17 mouse cellular contexts compared by ENCODE assay signal in genomic region chr10:95151012-95151768, GRCm38 (mm10).
DNase-seq lines count a peak whose midpoint lies in the region; ATAC-seq and TF ChIP-seq lines count a peak whose summit lies in the region.
"Had no signal": no experiment of that assay in that cellular context is flagged by ENCODE, and none has a peak within 500 bp of the region (broad histone marks: within the 10 kb centered on the region; RNA-seq: fewer than 3 reads in every experiment).

No protein-coding gene starts in this region.

- TF ChIP-seq EP300 in liver, postnatal 0 days (IDR thresholded peaks at IDR 0.05; ENCODE audit: low read depth) = no peak

- H3K9me3 ChIP-seq in liver, postnatal 0 days (ENCODE audit: low read length) = no peaks in the 10 kb centered on the region
- no peaks in the 10 kb centered on the region for H3K9me3 ChIP-seq in liver, embryonic 11.5 days (ENCODE audit: control insufficient read depth, low read length)
- H3K9me3 ChIP-seq: heart, embryonic 10.5 days; limb, embryonic 12.5 days had no signal

- H3K4me2 ChIP-seq in liver, postnatal 0 days (ENCODE audit: low read depth, low read length) = no peak overlapping the region
- H3K4me2 ChIP-seq in liver, embryonic 11.5 days = no peak overlapping the region
- H3K4me2 ChIP-seq: limb, embryonic 12.5 days had no signal

- no peaks in the 10 kb centered on the region for H3K27me3 ChIP-seq in liver, postnatal 0 days (ENCODE audit: insufficient read depth, low read length)
- no peaks in the 10 kb centered on the region for H3K27me3 ChIP-seq in liver, embryonic 11.5 days (replicated peaks; ENCODE audit: control insufficient read depth, insufficient read depth, low read length)
- H3K27me3 ChIP-seq: limb, embryonic 12.5 days had no signal

- H3K4me3 ChIP-seq in liver, postnatal 0 days (ENCODE audit: low read depth, low read length) = no peak overlapping the region
- H3K4me3 ChIP-seq in liver, embryonic 11.5 days (ENCODE audit: low read depth, low read length) = no peak overlapping the region
- no peak overlapping the region for H3K4me3 ChIP-seq in bone marrow macrophage, adult 2 months (ENCODE audit: insufficient read depth, low read length)
- H3K4me3 ChIP-seq in layer of hippocampus, adult 2 months = no peak overlapping the region
- H3K4me3 ChIP-seq: heart, embryonic 10.5 days; limb, embryonic 12.5 days had no signal

- peak; percentile 76 for ATAC-seq in liver, postnatal 0 days
- ATAC-seq in liver, embryonic 11.5 days (replicated peaks; ENCODE audit: low FRiP score) = no peak
- peak; percentile 86 for ATAC-seq in monocyte, adult 5-6 weeks (replicated peaks; ENCODE audit: insufficient number of reproducible peaks, low FRiP score, low TSS enrichment, poor library complexity, severe bottlenecking)
- ATAC-seq: activated CD4-positive, CD25-positive, alpha-beta regulatory T cell, adult 4 months; inflammation-experienced regulatory T-cells, adult 6 months had no signal

- whole genome bisulfite sequencing in liver, postnatal 0 days (ENCODE audit: insufficient replicate concordance) = 71% methylated on average over 6 of the region's 6 CpGs
- WGBS in liver, embryonic 11.5 days = 82% methylated on average over 6 of the region's 6 CpGs

- no peak overlapping the region for H3K27ac ChIP-seq in liver, postnatal 0 days (ENCODE audit: low read depth)
- H3K27ac ChIP-seq in liver, embryonic 11.5 days (ENCODE audit: low read depth, low read length) = no peak overlapping the region
- peak overlapping the region; percentile 29 for H3K27ac ChIP-seq in bone marrow macrophage, adult 2 months (ENCODE audit: insufficient read depth, low read depth, low read length)
- H3K27ac ChIP-seq in layer of hippocampus, adult 2 months = no peak overlapping the region
- H3K27ac ChIP-seq: heart, embryonic 10.5 days; kidney, postnatal 0 days; limb, embryonic 12.5 days had no signal

- H3K36me3 ChIP-seq in liver, postnatal 0 days (replicated peaks; ENCODE audit: insufficient read depth, low read length) = no peaks in the 10 kb centered on the region
- no peaks in the 10 kb centered on the region for H3K36me3 ChIP-seq in liver, embryonic 11.5 days (ENCODE audit: control insufficient read depth, insufficient read depth, low read length)
- H3K36me3 ChIP-seq: heart, embryonic 10.5 days; limb, embryonic 12.5 days had no signal

- H3K9ac ChIP-seq in liver, postnatal 0 days (replicated peaks) = no peak overlapping the region
- H3K9ac ChIP-seq in liver, embryonic 11.5 days (ENCODE audit: low read depth, low read length) = no peak overlapping the region
- H3K9ac ChIP-seq: limb, embryonic 12.5 days had no signal

- peak; percentile 25 for DNase-seq in cerebellum, adult 9-10 months
- DNase-seq in cerebellum, adult 11-12 months = no peak
- no peak for DNase-seq in liver, postnatal 0 days
- no peak for DNase-seq in liver, embryonic 11.5 days (ENCODE audit: low spot score)
- no peak for DNase-seq in layer of hippocampus, adult 2 months (ENCODE audit: low spot score in 2 of 2)
- DNase-seq in right cerebral cortex, postnatal 25 days = no peak
- DNase-seq: heart, postnatal 4 days; layer of hippocampus, postnatal 36 days; lung, postnatal 14 days; right cerebral cortex, postnatal 14 days had no signal

- H3K4me1 ChIP-seq in liver, postnatal 0 days (ENCODE audit: insufficient read depth) = peaks cover 21% of the 10 kb centered on the region
- H3K4me1 ChIP-seq in liver, embryonic 11.5 days (replicated peaks; ENCODE audit: control insufficient read depth, insufficient read depth, low read length) = peaks cover 7% of the 10 kb centered on the region
- H3K4me1 ChIP-seq in bone marrow macrophage, adult 2 months (ENCODE audit: control insufficient read depth, insufficient read depth, low read length) = peaks cover 40% of the 10 kb centered on the region

- TF ChIP-seq CTCF in liver, postnatal 0 days (IDR thresholded peaks at IDR 0.05; ENCODE audit: low read depth) = no peak
- no peak for TF ChIP-seq CTCF in bone marrow macrophage, adult 2 months (IDR thresholded peaks at IDR 0.05; ENCODE audit: low read depth, low read length)
- no peak for TF ChIP-seq CTCF in layer of hippocampus, adult 2 months (conservative IDR thresholded peaks at IDR 0.05)

- no peak for TF ChIP-seq POLR2A in bone marrow macrophage, adult 2 months (IDR thresholded peaks at IDR 0.05; ENCODE audit: borderline replicate concordance, low read depth, low read length)
